Mouse (Mus musculus): ENCODE measurements around the gene Aff3.

The Aff3 gene

DNA sequence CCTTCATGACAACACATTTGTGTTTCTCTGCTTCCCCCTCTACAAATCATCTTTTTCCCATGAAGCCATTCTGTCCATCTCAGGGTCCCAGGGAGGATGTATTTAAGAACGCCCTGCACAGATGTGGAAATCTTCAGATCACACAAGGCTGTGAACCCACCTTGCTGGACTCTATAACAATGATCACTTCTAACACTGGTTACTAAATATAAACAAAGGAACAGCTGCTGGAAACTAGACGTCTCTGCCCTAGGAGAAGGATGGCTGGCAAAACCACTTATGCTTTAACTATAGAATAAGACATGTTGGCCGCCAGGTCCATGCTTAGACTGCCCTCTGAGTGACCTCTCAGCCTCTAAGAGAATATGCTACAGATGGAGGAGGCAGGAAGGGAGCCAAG, 69.4 kb downstream of the Aff3 start:
- DNase-seq (ENCODE audit: low spot score), result no peak

DNA sequence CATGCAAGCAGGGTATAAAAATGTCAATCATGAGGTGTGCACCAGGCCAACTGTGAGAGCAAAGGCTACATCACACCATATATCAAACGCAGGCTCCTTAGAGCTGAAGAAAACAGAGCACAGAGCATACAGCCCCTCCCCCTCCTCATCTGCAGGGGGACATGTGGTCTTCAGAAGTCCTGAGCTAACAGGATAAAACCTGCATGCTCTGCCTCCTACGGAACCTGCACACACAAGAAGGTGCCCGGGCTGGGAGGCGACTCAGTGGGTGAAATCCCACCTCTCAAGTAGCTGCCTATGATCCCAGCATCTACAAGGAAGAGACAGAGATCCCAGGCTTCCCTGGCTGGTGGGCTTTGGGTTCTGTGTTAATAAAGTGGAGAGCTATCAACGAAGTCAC, 70.0 kb downstream of the Aff3 start:
- peak; percentile 38 for DNase-seq (ENCODE audit: low spot score)

DNA sequence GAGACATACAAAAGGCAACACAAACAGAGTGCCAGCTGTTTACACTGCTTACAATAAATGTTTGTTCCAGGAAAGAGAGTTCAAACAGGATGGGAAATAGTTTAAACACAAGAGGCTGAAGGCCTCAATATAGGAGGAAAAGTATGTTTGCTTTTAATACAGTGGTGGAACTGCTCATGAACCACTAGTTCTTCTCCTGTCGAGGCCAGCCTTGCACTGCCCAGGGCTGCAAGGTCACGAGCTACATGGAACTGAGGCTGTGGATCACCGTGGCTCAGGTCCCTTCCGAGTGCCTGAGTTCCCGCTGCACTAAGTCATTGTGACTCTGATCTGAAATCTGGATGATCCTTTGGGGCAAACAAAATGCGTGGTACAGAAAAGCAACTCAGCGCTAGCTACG, 73.6 kb downstream of the Aff3 start:
- DNase-seq (ENCODE audit: low spot score), result no peak

DNA sequence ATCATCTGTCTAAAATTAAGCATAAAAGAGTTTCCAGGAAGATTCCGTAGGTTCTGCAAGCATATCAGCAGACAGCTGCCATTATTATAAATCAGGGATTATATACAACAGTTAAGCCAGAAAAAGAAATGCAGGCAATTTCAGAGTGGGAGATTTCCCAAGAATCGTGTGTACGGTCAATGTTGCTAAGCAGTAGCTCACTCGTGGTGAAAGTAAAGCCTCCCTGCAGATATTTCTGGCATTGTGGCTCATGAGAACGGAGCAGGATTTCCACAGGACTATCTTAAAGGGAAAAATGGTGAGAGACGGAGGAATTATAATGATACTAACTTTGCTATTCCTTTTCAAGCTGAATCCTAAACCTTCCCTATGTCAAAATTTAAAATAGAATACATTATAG, 76.0 kb downstream of the Aff3 start:
- no peak for DNase-seq (ENCODE audit: low spot score)

DNA sequence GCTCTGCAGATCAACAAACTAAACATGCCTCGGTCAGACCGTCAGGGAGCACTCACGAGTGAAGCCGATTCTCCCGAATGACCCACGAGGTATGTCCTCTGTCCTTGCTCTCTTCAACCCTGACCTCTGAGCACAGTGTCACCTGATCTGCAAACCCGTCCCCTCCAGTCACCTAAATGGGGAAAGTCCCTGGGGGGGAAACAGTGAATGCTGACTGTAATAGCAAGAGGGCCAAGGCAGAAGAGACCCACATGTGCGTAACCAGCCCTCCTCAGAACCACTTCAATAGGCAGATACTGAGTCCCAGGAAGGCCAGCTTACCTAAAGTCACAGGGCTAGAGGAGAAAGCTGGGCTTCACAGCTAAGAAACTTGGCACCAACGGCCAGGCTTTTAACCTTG, 82.4 kb downstream of the Aff3 start:
- no peak for DNase-seq (ENCODE audit: low spot score)

DNA sequence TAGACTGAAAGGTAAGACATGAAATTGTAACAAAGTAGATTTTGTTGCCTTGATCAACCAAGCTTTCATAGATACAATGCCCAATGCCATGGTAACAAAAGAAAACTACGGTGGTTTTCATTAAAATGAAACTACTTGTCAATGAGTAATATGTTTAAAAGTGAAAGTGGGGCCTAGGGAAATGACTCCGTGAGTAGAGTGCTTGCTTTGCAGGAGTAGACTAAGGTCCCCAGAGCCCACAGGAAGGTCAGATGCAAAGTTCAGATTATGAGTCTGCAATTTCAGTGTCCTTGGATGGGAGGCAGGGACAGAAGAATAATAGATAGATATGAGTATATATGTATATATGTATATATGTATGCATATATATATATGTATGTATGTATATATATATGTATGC, 84.2 kb downstream of the Aff3 start:
- DNase-seq (ENCODE audit: low spot score), result no peak

DNA sequence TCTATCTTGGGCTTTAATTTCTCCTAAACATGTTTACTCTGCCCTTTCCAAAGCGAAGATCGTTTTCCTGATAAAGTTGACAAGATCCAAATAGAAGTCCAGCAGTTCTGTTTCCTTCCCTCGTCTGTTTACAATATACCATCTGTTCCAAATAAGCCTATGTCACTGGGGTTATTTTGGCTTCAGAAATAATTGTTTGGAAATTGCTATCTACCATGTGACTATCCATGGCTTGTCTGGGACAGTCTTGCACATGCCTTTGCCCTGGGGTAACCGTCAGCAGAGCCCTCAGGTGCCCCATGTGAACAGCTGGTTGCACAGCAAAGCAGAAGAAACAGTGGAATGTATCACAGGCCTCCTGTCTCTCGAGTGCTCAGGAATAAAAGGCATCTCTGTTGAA, 86.4 kb downstream of the Aff3 start:
- no peak for DNase-seq (ENCODE audit: low spot score)

DNA sequence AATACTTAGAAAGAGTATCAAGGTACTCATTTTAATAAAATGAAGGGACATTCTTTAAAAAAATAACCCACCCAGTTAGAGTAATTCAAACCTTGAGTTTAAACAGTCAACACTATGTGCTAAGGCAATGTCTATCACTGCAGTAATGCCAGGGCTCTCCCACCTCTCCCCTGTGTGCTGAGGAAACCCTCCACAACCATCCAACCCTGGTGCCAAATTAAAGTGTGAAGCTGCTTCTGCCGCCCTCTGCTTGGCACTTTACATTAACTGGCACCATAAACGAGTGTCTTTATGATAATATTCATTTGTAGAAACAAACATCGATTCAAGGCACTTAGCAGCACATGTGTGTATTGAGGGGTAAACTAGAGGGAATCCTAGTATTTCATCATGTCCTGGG, 97.0 kb downstream of the Aff3 start:
- DNase-seq (ENCODE audit: low spot score), result no peak

DNA sequence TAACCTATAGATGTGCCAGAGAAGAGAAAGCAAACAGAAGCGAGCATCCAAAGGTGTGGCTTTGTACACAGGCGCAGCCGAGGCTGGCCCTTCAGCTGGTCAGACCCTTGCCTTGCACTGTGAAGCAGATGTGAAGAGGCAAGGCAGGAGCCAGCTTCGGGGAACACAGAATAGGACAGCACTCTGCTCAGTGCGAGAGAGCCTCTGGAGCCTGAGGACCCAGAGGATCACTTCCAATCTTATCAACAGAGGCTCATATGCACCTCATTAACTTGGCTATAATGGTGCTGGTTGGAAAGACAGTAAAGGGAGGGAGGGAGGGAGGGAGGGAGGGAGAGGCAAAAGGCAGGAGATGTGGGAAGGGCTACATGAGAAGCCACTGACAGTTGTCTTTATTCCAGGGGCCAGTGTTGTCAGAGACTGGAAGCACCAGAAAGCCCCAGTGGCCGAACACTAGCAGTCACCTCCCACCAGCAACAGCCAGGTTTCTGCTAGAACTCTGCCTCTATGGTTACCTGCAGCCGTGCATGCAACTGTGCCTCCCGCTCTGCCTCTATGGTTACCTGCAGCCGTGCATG, 98.6 kb downstream of the Aff3 start:
- no peak for DNase-seq (ENCODE audit: low spot score)

DNA sequence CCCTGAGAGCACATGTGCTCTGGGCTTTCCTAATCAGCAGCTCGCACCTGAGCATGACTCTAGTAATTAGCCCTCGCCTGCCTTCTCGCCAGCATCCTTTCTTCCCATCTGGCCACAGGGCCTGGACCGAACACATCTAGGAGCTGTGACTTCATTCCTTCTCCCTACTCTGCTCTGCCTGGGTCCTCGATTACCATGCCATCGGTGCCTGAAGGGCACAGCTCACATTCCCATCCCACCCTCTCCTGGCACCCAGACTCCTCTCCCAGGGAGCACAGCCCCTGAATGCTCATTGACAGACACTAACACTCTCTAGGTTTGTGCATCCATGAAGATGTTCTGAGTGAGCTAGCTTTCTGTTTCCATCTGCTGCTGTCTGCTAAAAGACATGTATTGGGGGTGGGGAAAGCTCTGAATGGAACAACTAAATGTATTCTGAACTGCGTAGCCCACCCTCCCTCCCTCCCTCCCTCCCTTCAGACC, 99.4 kb downstream of the Aff3 start:
- no peak for DNase-seq (ENCODE audit: low spot score)

DNA sequence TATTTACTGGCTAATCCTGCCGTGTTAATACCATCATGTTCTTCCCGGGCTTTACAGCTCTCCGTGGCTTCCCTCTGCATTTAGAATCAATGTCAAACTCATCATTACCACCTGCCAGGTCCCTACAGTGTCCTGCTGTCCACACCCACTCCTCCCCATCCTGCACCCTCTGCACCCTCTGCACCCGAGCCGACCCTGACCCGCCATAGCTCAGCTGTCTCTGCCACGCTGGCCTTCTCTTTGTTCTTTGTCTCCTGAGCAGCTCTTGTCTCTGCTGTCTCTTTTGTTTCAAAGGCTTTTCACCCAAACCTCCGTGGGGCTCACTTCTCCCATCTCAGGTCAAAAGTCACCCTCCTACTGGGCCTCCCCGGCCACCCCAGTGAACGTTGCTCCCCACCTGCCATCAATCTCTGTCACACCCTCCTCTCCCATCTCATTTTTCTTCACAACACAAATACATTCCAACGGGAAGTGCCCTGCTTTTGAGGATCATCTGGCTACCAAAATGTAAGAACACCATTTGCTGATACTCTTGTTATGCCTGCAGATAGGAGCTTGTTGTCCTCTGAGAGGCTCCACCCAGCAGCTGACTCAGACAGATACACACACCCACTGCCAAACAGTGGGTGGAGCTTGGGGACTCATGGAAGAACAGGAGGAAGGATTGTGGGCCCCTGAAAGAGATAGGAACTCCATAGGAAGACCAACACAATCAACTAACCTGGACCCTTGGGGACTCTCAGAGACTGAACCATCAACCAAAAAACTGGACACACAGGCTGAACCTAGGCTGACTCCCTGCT, 102.2 kb downstream of the Aff3 start:
- peak; percentile 55 for DNase-seq (ENCODE audit: low spot score)

DNA sequence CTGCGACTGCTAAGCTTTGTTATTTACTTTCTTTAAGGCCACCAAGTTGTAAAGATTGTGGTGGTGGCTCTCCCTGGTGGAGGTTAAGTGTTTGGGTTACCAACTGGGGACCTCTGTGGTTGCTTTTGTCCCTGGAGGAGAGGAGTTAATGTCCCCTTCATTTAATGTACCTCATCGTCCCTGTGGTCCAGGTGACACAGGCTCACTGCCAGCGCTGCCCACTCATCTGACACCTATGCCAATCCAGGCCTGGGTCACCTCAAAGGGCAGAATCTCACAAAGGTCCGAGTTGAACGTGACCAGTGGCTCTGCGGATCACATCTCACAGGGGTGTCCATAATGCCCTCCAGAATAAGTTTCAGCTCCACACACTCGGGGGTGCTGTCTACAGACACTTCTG, 103.4 kb downstream of the Aff3 start:
- DNase-seq (ENCODE audit: low spot score), result no peak

DNA sequence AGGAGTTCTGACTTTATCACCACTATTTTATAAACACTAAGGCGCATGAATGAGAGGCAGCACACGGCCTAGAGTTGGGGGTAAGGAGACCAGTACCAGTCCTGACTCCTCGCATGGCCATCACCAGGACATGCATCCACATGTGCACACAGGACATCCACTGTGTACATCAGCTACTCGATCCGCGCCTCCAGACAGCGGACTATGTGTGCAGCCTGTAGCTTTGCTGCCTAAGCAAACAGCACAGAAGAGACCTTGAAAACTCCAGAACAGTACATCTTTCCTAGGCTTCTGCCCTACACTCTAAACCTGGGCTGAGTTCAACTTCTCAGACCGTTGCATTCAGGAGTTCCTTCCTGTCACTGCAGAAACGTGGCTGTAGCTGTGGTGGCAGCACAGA, 104.1 kb downstream of the Aff3 start:
- DNase-seq (ENCODE audit: low spot score), result no peak

DNA sequence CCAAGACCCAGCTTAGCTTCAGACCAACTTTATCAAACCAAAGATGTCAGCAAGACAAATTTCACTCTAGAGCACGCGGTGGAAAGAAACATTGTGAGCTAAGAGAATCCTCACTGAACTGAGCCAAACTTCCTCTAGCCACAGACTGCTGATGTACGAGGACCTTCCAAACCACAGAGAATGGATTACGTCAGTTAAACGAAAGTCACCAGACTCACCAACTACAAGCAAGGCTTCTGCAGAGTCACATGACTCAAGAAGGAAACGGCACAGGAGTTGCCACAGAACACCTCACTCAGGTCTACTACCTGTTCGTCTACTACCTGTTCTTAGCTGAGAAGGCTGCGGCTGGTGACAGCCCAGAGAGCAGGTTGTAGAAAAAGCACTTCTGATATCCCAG, 107.1 kb downstream of the Aff3 start:
- no peak for DNase-seq (ENCODE audit: low spot score)

DNA sequence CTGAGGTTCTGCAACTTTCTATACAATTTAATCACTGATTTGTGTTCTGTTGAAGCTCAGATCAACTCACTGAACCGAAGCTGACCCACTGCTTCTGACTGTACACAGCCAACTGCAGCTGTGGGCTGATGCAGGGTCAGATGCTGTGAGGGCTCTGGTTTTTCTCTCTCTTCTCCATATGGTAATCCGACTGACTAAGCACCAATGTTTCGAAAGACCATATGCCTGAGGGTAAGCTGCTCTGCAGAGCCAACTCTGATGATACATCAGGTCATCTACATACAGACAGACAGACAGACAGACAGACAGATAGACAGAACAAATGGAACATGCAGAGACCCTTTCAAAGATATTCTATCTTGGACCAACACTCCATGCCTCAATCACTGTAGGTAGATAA, 110.2 kb downstream of the Aff3 start:
- no peak for DNase-seq (ENCODE audit: low spot score)

DNA sequence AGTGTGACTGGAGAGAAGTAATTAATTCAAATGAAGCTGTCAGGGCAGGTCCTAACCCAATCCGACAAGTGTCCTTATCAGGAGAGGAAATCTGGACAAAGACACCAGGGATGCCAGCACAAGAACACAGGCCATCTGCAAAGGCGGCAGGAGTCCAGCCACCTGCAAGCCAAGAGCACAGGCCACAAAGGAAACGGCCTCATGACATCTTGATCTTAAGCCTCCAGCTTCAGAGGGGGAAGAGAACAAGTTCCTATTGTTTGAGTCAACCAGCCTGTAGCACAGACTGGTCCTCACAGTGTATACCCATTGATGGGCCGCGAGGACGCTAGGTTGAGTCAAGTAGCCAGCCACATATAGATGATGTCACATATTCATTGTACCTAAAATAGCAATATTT, 111.7 kb downstream of the Aff3 start:
- peak; percentile 29 for DNase-seq (ENCODE audit: low spot score)

DNA sequence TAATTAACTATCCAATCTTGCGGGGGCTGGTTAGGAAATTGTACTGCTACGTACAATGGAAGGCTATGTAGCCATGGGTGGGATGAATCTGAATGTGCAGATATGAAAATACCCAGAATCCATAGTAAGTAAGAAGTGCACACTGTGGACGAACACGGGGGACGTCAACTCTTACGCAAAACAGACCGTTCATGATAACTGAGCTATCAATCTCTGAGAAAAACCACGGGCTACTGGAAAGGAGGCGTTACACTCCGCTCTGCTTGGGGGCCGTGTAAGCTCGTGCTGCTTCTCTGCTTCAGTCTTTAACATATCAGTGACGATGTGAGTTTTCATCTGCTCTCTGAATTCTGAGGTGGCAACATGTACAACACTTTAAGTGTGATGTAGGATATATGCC, 114.2 kb downstream of the Aff3 start:
- DNase-seq (ENCODE audit: low spot score), result no peak

DNA sequence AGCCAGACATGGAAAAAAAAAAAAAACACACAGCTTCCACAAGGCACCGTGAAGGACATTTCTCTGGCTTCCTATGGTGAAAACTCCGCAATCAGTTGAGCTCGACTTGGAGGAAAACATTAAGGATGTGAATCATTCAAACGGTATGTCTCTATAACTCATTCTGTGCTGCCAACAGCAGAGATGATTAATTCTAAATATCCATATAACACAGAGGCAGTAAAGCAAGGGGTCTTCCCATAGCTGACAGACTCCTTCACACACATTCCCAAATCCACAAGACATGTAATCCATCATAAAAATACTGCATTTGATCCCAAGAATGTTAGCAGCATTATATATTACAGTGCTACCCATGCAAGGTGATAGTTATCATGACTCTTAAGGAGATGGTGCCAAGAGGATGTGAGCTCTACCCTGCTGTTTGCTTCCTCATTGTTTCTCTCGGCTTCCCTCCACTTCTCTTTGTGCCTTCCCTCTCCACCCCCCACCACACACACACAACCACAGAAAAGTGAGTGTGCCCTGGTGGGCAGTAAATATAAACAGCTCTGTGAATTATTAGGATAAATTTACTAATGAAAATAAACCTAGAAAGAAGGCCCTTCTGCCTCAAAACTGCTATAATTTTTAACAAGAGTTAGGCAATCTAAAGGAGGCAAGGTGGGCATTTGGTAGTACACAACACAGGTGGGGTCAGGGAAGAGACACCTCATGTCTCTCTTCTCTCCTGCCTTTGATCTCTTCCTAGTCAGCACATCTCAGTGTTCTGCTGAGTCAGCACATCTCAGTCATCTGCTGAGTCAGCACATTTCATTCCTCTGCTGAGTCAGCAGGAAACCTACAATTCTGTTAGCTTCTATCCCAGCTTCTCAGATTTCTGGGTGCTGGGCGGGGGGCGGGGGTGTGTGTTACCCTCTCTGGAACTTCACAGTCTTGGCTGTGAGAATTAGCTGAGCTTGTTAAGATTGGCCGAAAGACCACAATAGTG, 115.8 kb downstream of the Aff3 start:
- DNase-seq (ENCODE audit: low spot score), result no peak

DNA sequence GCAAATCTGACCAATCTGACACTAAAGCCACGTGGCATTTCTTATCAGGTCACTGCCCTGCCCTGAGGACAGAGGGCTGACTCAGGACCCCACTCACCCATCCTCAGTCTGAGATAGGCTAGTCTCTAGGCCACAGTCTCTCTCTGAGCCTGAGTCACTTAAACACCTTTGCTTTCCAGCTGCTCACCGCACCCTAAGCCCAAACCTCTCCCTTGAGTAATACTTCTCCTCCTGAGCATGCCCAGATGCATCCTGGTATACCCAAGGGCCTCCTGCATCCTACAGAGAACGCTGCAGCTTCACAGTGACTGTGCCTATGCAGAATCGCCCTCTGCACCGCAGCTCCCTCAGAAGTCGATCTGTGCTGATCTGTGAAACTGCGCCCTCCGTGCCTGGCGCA, 117.1 kb downstream of the Aff3 start:
- no peak for DNase-seq (ENCODE audit: low spot score)

DNA sequence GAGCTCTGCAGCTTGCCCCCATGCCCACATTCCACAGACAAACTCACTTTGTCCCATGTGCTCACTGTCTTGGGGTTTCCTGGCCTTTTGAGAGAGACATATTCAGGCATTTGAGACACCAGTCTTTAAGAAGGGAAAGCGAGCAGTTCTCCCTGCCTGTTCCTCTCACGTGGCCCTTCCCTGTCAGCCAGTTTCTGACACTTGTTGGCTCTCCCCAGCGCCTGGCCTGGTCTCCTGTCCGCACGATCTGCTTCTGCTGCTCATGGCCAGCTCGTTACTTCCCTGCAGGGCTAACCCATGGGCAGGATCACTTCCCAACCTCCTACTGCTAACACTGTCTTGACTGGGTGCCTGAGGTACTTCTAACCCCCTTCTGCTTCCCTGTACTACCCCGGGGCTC, 118.1 kb downstream of the Aff3 start:
- DNase-seq (ENCODE audit: low spot score), result no peak

DNA sequence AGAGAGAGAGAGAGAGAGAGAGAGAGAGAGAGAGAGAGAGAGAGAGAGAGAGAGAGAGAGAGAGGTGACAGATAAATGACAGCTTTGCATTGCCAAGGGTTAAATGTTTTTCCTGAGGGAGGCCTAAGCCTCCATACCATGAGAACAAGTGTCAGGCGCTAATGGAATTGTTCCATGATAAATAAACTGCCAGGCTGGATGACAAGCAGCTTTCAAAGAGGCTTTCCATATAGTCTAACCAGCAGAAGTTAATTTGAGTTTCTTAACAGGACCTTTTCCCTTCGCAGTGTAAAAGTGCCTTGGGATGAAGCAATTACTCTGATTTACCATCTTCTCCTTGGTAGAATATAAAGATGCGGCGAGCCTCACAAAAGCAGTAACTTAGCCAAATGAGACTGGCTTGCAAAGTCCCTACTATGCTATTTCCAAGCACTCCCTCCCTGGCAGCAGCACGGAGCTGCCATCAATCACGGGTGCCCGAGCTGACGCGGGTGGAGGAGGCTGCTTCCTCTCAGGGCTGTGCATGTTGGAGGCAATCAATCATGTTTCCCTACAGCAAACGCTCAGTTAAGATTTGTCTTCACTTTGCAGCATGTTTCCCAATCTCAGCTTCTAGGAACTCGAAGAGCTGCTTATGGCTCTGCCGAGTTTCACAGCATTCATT, 119.3 kb downstream of the Aff3 start:
- peak; percentile 62 for DNase-seq (ENCODE audit: low spot score)

DNA sequence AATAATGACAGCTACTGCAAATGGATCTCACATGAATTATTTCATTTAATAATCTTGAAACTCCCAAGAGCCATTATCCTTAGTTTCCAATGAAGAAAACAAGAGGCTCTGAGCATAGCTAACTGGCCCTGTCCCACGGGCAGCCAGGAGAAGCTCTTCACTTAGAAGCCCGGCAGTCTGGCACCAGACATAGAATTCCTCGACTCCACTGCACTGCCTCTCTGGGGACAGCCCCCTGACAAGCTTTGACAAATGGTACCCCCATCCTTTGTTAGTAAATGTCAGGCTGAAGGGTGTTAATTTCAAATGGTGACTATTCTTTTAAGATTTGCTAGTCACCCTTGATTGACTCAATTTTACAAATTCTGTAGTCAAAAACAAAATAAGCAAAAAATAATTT, 120.3 kb downstream of the Aff3 start:
- peak; percentile 50 for DNase-seq (ENCODE audit: low spot score)

Measured in embryo, embryonic 10.5 days (tissue).